Mouse (Mus musculus) inflammation-experienced regulatory T-cells (primary cell): ENCODE measurements around the gene Otud6a. TPM values are rescaled to one million over a fixed set of nuclear protein-coding genes. Genes with fewer than 3 reads are reported as not detected.

Experiments
- polyA plus RNA-seq, 2 experiments: library from polyadenylated mRNA; unstranded; fragments of 100-300 nt; shearing (Covaris generic); gene quantifications; one replicate each; pipeline ENCODE4 v1.2.1; 2017

The Otud6a gene
- not detected for polyA plus RNA-seq

DNA sequence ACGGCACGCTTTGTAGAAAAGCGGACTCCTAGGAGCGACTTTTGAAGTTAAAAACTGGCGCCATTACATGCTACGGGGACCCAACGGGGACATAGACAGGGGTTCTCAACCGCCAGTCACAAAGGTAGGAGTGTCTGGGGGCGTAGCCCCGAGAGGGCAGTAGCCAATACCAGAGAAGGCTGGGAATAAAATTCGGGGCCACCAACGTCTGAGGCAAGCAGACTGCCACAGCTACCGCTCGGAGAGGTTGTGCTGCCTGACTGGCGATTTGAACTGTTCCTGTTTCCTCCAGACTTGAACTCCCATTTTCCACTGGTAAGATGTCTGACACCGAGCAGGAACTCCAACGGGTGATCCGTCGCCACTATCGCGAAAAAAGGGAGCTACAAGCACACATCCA, at the start of gene Otud6a:
TSS of gene Otud6a (plus strand) at position 321 of the 400 bp plus-strand sequence.

DNA sequence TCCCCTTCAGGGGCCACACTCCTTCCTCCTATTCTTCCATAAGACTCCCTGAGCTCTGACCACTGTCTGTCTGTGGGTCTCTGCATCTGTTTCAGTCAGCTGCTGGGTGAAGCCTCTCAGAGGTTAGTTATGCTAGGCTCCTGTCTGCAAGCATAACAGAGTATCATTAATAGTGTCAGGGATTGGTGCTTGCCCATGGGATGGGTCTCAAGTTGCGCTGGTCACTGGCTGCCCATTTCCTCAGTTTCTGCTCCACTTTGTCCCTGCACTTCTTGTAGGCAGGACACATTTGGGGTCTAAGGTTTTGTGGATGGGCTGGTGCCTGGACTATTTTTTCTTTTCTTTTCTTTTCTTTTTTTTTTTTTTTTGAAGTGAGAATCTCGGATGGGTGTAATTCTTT, 13.8 kb downstream of the Otud6a start, which contains the start of gene Awat2:
TSS of gene Awat2 (minus strand) at position 101 of the 400 bp plus-strand sequence.

Other genes with a start within 250 kb of the Otud6a start
- gene Awat2, start 13.7 kb downstream of the Otud6a start, polyA plus RNA-seq, result under 1 TPM in 1 of 2 experiments, not detected in 1; 0.23 TPM
- gene Igbp1, start 65.3 kb downstream of the Otud6a start, polyA plus RNA-seq, result 10 to 100 TPM; 31.0 to 31.6 TPM
- gene Dgat2l6, start 95.8 kb downstream of the Otud6a start, polyA plus RNA-seq, result under 1 TPM; 0.07 to 0.22 TPM
- gene Awat1, start 143.2 kb downstream of the Otud6a start, polyA plus RNA-seq, result not detected
- under 1 TPM; 0.11 to 0.21 TPM for gene P2ry4, start 165.9 kb downstream of the Otud6a start, polyA plus RNA-seq
- under 1 TPM; 0.19 to 0.34 TPM for gene Arr3, start 176.5 kb downstream of the Otud6a start, polyA plus RNA-seq
- 1 to 10 TPM in 1 of 2 experiments, under 1 TPM in 1; 0.77 to 1.1 TPM for gene Kif4, start 196.7 kb downstream of the Otud6a start, polyA plus RNA-seq
- gene Pdzd11, start 197.6 kb downstream of the Otud6a start, polyA plus RNA-seq, result 10 to 100 TPM; 37.6 to 49.3 TPM